Mouse (Mus musculus) hindbrain, postnatal 0 days (tissue): ENCODE data around the gene Rab4a. TPM values are rescaled to one million over a fixed set of nuclear protein-coding genes. Genes with fewer than 3 reads are reported as not detected.

ENCODE experiments used
- ATAC-seq: fragments of 200-750 bp; cut with Nextera tagmentation; 2 replicates; pipeline ENCODE4 v1.8.0; 2017; ENCODE audit warnings: mild to moderate bottlenecking, moderate TSS enrichment, moderate library complexity
- DNase-seq: peaks from one replicate; pipeline ENCODE4 v3.0.0-alpha.2; 2015; ENCODE audit warnings: low spot score
- H3K27ac ChIP-seq: fragments of 300-500 bp; sonication (generic); 2 replicates; pipeline ENCODE4 v1.5.1; 2014; ENCODE audit warnings: mild to moderate bottlenecking
- H3K27me3 ChIP-seq: fragments of 300-500 bp; sonication (generic); 2 replicates; pipeline ENCODE4 v1.6.1; 2014; ENCODE audit warnings: low read length, mixed read lengths; ENCODE audit not compliant: insufficient read depth
- H3K36me3 ChIP-seq: fragments of 300-500 bp; sonication (generic); 2 replicates; pipeline ENCODE4 v1.6.1; 2014; ENCODE audit warnings: low read length, mixed read lengths; ENCODE audit not compliant: insufficient read depth
- H3K4me1 ChIP-seq: fragments of 300-500 bp; sonication (generic); 2 replicates; pipeline ENCODE4 v1.6.1; 2014; ENCODE audit warnings: antibody characterized with exemption, low read length, mixed read lengths; ENCODE audit not compliant: insufficient read depth
- H3K4me2 ChIP-seq: fragments of 300-500 bp; sonication (generic); 2 replicates; pipeline ENCODE4 v1.6.1; 2014; ENCODE audit warnings: low read depth, mild to moderate bottlenecking, low read length, moderate library complexity, mixed read lengths
- H3K4me3 ChIP-seq: fragments of 300-500 bp; sonication (generic); 2 replicates; pipeline ENCODE4 v1.5.1; 2014; ENCODE audit warnings: low read length
- H3K9ac ChIP-seq: fragments of 300-500 bp; sonication (generic); replicated peaks from 2 replicates; pipeline ENCODE4 v1.6.1; 2014; ENCODE audit warnings: mild to moderate bottlenecking, low read length, moderate library complexity, mixed read lengths
- H3K9me3 ChIP-seq: fragments of 300-500 bp; sonication (generic); 2 replicates; pipeline ENCODE4 v1.6.1; 2016; ENCODE audit warnings: low read length, mixed read lengths
- CTCF ChIP-seq: IDR thresholded peaks from 2 replicates; pipeline ENCODE4 v1.5.1; 2016; ENCODE audit warnings: antibody characterized with exemption, control low read depth, low read depth
- WGBS: fragments of 180-500 bp; shearing (Covaris S2); extraction: QIAGEN DNeasy Blood & Tissue Kit; methylation state at CpG from one replicate; pipeline ENCODE4 v1.1.7; 2014; 5-methylcytosine and 5-hydroxymethylcytosine counted together
- polyA plus RNA-seq: library from polyadenylated mRNA; unstranded; fragments of >200 nt; fragmentation: Nextera tagmentation; extraction: Ambion mirVana; gene quantifications from 2 replicates; pipeline ENCODE4 v1.2.1, GENCODE M21; 2015
- total RNA-seq: library from RNA; depleted of rRNA; stranded (reverse); fragments of >200 nt; gene quantifications from 2 replicates; pipeline ENCODE4 v1.2.3, GENCODE M21; 2014

The Rab4a gene
- total and polyA plus RNA-seq, 2 experiments from 2014 or later = 46.3 to 96.8 TPM

DNA sequence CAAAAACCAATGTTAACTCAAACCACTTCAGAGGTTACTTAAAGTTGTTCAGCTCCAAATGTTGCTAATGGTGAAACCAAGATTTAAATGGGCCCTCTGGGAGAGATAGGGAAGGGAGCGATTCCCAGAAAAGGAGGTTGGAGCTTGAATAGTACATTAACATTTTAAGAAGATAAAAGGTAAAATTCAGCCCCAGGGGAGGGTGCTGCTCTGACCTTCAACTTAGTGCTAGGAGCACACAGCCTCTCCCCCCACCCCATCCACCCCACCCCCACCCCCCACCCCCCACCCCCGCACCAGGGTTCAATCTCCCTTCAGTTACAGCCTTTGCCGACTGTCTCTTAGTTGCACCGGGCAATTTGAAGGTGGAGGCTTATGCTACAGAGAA is 43.9 kb upstream of the Rab4a start:
- Histone ChIP-seq H3K27ac (no peak overlapping the region), H3K9me3 (no peaks in the 10 kb centered on the region), H3K27me3 (no peaks in the 10 kb centered on the region), H3K36me3 (no peaks in the 10 kb centered on the region), H3K4me1 (peaks cover 10% of the 10 kb centered on the region; the same call in 1 of the 2 replicates), H3K4me3 (no peak overlapping the region), H3K4me2 (no peak overlapping the region), H3K9ac (no peak overlapping the region)
- TF ChIP-seq CTCF = no peak
- DNase-seq (no peak), ATAC-seq (no peak)
- WGBS = 35% methylated on average over 3 of the region's 4 CpGs

DNA sequence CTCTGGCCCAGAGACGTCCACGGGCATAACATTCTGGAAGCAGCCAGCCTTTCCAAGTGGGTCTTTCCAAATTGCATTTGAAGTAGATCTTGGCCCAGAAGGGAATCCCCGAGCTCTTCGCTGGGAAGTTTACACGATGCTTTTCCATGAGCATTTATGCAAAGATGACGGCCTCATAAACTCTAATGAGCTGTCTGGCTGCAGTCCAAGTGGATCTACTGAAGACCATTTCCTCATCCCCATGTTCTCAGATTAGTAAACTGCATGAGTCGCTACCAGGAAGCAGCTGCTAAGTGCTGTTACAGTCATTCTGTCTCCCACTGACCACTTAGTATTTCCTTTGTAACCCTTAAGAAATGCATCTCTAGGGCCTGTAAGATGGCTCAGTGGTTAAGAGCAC is 42.4 kb upstream of the Rab4a start:
- no peaks in the 10 kb centered on the region for H3K27me3 ChIP-seq
- no peak overlapping the region for H3K4me2 ChIP-seq
- H3K36me3 ChIP-seq = no peaks in the 10 kb centered on the region
- H3K9me3 ChIP-seq = no peaks in the 10 kb centered on the region
- H3K4me1 ChIP-seq = peaks cover 10% of the 10 kb centered on the region; the same call in 1 of the 2 replicates
- DNase-seq = peak; percentile 58
- no peak overlapping the region for H3K4me3 ChIP-seq
- ATAC-seq = no peak
- H3K9ac ChIP-seq = no peak overlapping the region
- no peak for TF ChIP-seq CTCF
- 41% methylated on average over 7 of the region's 7 CpGs for WGBS
- H3K27ac ChIP-seq = no peak overlapping the region

DNA sequence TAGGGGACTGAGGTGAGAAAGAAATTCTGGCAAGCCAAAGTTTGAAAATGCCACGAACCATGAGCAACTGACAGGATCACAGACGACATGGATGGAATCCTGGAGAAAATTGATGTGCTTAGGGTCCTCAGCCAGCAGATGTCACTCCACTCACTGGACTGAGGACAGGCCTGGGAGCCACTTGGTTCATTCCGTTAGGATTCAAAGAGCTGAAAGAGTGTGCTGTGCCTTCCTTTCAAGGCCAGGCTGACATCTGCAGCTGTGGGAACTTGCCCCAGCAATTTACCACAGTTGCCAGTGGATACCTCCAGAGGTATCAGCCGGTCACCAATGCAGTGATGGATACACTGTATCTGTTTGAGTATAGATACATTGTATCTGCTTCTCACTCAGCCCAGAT is 41.1 kb upstream of the Rab4a start:
- peak; percentile 48 for DNase-seq
- H3K27ac ChIP-seq = no peak overlapping the region
- H3K9ac ChIP-seq = no peak overlapping the region
- H3K4me3 ChIP-seq = no peak overlapping the region
- peak; percentile 61 for TF ChIP-seq CTCF
- no peaks in the 10 kb centered on the region for H3K27me3 ChIP-seq
- WGBS = 35% methylated on average over 4 of the region's 4 CpGs
- no peak for ATAC-seq
- H3K4me1 ChIP-seq = peaks cover 10% of the 10 kb centered on the region; the same call in 1 of the 2 replicates
- no peak overlapping the region for H3K4me2 ChIP-seq
- no peaks in the 10 kb centered on the region for H3K9me3 ChIP-seq
- H3K36me3 ChIP-seq = no peaks in the 10 kb centered on the region

DNA sequence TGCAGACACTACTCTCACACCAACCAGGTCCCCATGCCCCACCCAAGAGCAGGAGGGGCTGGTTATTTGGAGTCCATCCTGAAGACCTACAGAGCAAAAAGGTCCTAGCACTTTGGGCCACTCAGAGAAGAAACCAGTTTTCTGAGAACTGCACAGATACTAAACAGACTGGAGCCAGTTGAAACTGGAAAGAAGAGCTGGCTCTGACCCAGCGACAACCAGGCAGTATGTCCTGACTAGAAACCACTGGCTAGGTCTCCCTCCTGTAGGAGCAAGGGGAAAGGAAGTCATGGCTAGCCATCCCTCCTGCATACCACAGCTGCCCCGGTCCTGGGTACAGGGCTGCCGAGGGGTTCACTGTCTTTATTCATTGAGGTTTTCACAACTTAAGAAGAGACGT is 39.3 kb upstream of the Rab4a start:
- Histone ChIP-seq H3K27ac (no peak overlapping the region), H3K36me3 (no peaks in the 10 kb centered on the region), H3K4me2 (no peak overlapping the region), H3K27me3 (no peaks in the 10 kb centered on the region), H3K4me1 (peaks cover 10% of the 10 kb centered on the region; the same call in 1 of the 2 replicates), H3K9ac (no peak overlapping the region), H3K4me3 (no peak overlapping the region), H3K9me3 (no peaks in the 10 kb centered on the region)
- TF ChIP-seq CTCF = no peak
- 92% methylated on average over 4 of the region's 4 CpGs for WGBS
- DNase-seq (no peak), ATAC-seq (no peak)

DNA sequence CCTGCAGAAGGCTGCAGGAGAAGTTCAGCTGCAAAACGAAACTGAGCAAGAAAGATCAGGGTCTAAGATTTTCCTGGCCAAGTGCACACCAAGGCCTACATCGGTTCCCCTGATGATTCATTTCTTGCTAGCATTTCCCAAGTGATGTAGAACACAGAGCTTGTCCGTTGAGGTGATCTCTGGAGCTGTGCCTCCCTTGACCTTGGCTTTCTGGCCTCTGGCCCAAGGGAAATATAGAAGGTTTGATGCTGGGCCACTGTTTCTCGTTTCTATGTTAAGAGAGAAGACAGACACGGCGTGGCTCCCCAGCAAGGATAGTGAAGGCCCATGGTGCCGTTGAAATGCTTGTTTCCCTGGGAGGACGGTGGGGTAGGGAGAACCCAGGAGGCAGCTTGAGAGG is 37.9 kb upstream of the Rab4a start:
- no peak for TF ChIP-seq CTCF

DNA sequence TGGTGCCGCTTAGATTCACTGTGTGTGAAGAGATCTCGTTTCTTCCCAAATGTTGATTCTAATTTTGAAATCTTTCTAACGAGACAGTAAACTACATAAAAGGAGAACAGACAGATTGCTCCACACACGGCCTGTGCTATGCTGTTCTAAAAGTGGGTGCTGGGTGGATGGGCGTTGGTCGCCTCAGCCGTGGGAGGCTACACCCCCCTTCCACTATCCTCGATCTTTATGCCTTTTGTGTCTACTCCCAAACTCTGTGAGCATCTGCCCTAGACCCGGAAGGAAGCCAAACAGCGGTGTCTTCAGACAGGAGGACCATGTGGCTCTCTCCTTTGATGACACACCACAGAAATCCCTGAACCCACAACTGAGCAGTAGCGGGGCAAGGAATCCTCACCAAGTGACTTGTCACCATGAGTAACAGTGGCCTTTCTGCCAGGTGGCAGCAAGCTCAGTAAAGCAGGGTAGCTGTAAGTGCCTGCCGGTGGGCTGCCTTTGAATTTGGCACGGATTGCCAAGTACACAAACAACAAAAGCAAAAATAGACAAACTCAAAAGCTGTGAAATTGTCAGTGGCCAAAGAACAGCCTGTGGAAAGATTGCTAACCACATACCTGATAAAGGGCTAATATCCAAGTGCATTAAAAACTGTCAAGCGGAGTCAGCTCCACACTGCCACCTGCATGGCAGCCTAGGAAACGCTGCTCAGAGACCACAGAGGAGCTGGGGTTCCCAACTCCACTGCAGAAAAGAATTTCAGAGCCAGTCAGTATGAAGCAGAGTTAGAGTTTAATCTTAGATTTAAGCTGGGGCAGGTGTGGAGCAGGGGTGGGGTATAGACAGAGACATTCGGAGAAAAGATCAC is 37.1 kb upstream of the Rab4a start:
- DNase-seq = peak; percentile 84
- H3K9me3 ChIP-seq = no peaks in the 10 kb centered on the region
- no peaks in the 10 kb centered on the region for H3K36me3 ChIP-seq
- 63% methylated on average over 16 of the region's 16 CpGs for WGBS
- TF ChIP-seq CTCF = peak; percentile 88
- H3K4me1 ChIP-seq = no peaks in the 10 kb centered on the region
- H3K4me3 ChIP-seq = no peak overlapping the region
- no peak overlapping the region for H3K9ac ChIP-seq
- ATAC-seq = no peak; the same call in 1 of the 2 replicates
- no peak overlapping the region for H3K27ac ChIP-seq
- H3K27me3 ChIP-seq = no peaks in the 10 kb centered on the region
- no peak overlapping the region for H3K4me2 ChIP-seq

More for the DNA sequence above, 37.9 kb upstream of the Rab4a start:
- Histone ChIP-seq H3K4me3 (no peak overlapping the region), H3K4me1 (peaks cover 8% of the 10 kb centered on the region; the same call in 1 of the 2 replicates), H3K36me3 (no peaks in the 10 kb centered on the region), H3K9ac (no peak overlapping the region), H3K4me2 (no peak overlapping the region), H3K9me3 (no peaks in the 10 kb centered on the region), H3K27ac (no peak overlapping the region), H3K27me3 (no peaks in the 10 kb centered on the region)
- ATAC-seq (no peak), DNase-seq (no peak)
- WGBS = 76% methylated on average over 8 of the region's 8 CpGs

DNA sequence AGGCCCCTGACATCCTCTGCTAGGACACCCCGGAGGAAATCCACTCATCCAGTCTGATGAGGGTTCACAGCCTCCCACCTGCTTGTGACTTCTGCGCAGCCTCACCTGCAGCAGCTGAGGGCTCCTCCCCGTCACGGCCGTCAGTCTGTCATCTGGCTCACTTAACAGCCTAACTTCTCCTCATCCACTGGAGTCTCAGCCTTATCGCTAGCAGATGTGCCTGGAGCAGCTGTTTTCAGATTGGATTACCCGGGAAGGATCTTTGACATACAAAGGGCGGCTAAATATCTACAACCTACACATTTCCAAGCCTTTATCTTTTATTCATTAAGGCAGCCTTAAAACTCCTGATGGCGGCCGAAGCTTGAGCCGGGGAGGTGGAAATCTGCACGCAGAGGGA is 32.3 kb upstream of the Rab4a start:
- no peak for ATAC-seq
- no peak overlapping the region for H3K4me3 ChIP-seq
- H3K27ac ChIP-seq = no peak overlapping the region

More for the DNA sequence above, 32.3 kb upstream of the Rab4a start:
- TF ChIP-seq CTCF = no peak
- no peak for DNase-seq
- Histone ChIP-seq H3K4me2 (no peak overlapping the region), H3K36me3 (no peaks in the 10 kb centered on the region), H3K27me3 (no peaks in the 10 kb centered on the region), H3K4me1 (peaks cover 4% of the 10 kb centered on the region; the same call in 1 of the 2 replicates), H3K9ac (no peak overlapping the region), H3K9me3 (no peaks in the 10 kb centered on the region)
- 81% methylated on average over 12 of the region's 12 CpGs for WGBS
